Mouse (Mus musculus) MEL (cell line): ENCODE results near the gene Tom1l2.

Experiments
- CTCF ChIP-seq, 3 experiments: IDR thresholded peaks in 2 of 3; conservative IDR thresholded peaks in 1 of 3; 2 replicates each; pipeline ENCODE4 v1.5.1; 2011 to 2012; ENCODE audit warnings: low read length in 3 of 3, low read depth in 2 of 3, mild to moderate bottlenecking in 2 of 3, improper control_type of control experiment in 1 of 3, inconsistent platforms in 1 of 3, mixed read lengths in 1 of 3, moderate library complexity in 1 of 3; ENCODE audit not compliant: control insufficient read depth in 1 of 3, insufficient read depth in 1 of 3, poor library complexity in 1 of 3, severe bottlenecking in 1 of 3
- E2F4 ChIP-seq: IDR thresholded peaks from 2 replicates; pipeline ENCODE4 v1.6.1; 2011; ENCODE audit warnings: low read depth, low read length, improper control_type of control experiment, borderline replicate concordance
- EP300 ChIP-seq, 2 experiments: IDR thresholded peaks; 2 replicates each; pipeline ENCODE4 v1.6.1; 2011; ENCODE audit warnings: improper control_type of control experiment in 2 of 2, low read length in 2 of 2, low read depth in 1 of 2, mild to moderate bottlenecking in 1 of 2
- ETS1 ChIP-seq: IDR thresholded peaks from 2 replicates; pipeline ENCODE4 v1.6.1; 2012; ENCODE audit warnings: low read depth, mild to moderate bottlenecking, inconsistent platforms, low read length, improper control_type of control experiment, moderate library complexity
- POLR2A ChIP-seq, 2 experiments: IDR thresholded peaks; 2 replicates each; pipeline ENCODE4 v1.6.1; 2011 to 2012; ENCODE audit warnings: low read length in 2 of 2, mild to moderate bottlenecking in 2 of 2, control low read depth in 1 of 2, improper control_type of control experiment in 1 of 2, low read depth in 1 of 2, moderate library complexity in 1 of 2; ENCODE audit not compliant: control insufficient read depth in 1 of 2, insufficient read depth in 1 of 2, poor library complexity in 1 of 2
- TAL1 ChIP-seq: IDR thresholded peaks from 2 replicates; pipeline ENCODE4 v1.6.1; 2012; ENCODE audit warnings: mild to moderate bottlenecking, inconsistent platforms, low read length, moderate library complexity, mixed read lengths
- TBP ChIP-seq: IDR thresholded peaks from 2 replicates; pipeline ENCODE4 v1.8.0; 2011; ENCODE audit warnings: low read depth, low read length, improper control_type of control experiment
- TCF12 ChIP-seq: IDR thresholded peaks from 2 replicates; pipeline ENCODE4 v1.6.1; 2014; ENCODE audit warnings: low read depth, mild to moderate bottlenecking, inconsistent platforms, low read length, improper control_type of control experiment, moderate library complexity
- USF1 ChIP-seq: IDR thresholded peaks from 2 replicates; pipeline ENCODE4 v1.6.1; 2014; ENCODE audit warnings: low read depth, mild to moderate bottlenecking, inconsistent platforms, low read length, improper control_type of control experiment, moderate library complexity

DNA sequence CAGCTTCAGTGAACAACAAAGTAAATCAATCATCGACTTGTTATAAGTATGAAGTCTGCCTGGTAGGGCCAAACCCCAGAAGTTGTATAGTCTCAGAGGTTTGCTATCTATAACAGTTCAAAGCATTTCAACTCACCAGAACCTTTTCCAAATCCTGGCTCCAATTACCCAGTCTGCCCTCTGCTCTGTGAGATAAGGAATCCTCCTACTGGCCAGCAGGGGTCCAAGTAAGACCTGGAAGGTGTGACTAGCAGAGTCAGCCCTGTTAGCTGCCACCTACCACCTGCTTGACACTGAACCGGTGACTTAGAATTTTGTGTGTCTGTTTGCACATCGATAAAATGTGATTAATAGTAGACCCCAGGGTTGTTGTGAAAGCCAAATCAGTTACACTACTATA is 14.6 kb upstream of the Tom1l2 start:
- no peak for TF ChIP-seq POLR2A (IDR thresholded peaks at IDR 0.05; ENCODE audit: control insufficient read depth in 1 of 2, insufficient read depth in 1 of 2, low read depth in 1 of 2, low read length in 2 of 2, poor library complexity in 1 of 2)
- TF ChIP-seq CTCF (IDR thresholded peaks at IDR 0.05 in 2 of 3, conservative IDR thresholded peaks at IDR 0.05 in 1 of 3; ENCODE audit: control insufficient read depth in 1 of 3, insufficient read depth in 1 of 3, low read depth in 2 of 3, low read length in 3 of 3, poor library complexity in 1 of 3, severe bottlenecking in 1 of 3), result no peak
- TF ChIP-seq USF1, result no peak
- no peak for TF ChIP-seq TCF12
- no peak for TF ChIP-seq TAL1
- no peak for TF ChIP-seq ETS1
- TF ChIP-seq E2F4, result no peak
- no peak for TF ChIP-seq TBP
- TF ChIP-seq EP300 (IDR thresholded peaks at IDR 0.05; ENCODE audit: low read depth in 1 of 2, low read length in 2 of 2), result no peak
